Mouse (Mus musculus) left cerebral cortex, postnatal 14 days (tissue): ENCODE results near the gene Defb45. TPM values are rescaled to one million over a fixed set of nuclear protein-coding genes. Genes with fewer than 3 reads are reported as not detected.

ENCODE experiments used
- DNase-seq, 2 experiments: peaks; one replicate each; pipeline ENCODE4 v3.0.0; 2021 to 2022; ENCODE audit warnings: low spot score in 2 of 2, mixed read lengths in 1 of 2
- intact Hi-C: fragments of 180-260 bp; cut with DNase I; formaldehyde crosslinking; loops from one replicate; pipeline ENCODE4 v1.15.1; 2025
- total RNA-seq, 2 experiments: library from RNA; stranded (reverse); gene quantifications; 2 replicates each; pipeline ENCODE4 v1.2.3; 2021

The Defb45 gene
- total RNA-seq, 2 experiments from 2014 or later = not detected

DNA sequence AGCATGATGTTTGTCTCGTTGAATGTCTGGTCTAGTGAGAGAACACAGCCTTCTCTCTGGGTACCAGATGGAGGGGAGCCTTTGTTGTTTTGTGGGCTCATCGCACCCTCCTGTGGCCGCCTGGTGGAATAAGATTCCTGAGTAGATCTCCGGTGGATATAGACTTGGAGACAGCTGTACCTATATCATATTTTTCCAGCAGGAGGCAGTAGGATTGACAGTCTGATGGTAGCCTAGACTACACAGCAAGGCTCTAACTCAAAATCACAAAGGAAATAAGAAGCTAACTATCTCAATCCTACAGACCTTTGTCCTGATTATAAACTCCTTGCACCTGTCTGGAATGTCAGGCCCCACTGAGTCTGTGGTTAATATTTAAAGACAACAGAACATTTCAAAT, 54.5 kb downstream of the Defb45 start:
- intact Hi-C loops = loop anchor here (1.0 to 5.0 kb wide), 2 partner anchors 74 to 92 kb away; no protein-coding TSS in a partner anchor
- DNase-seq = peak; percentile 77 to 86

DNA sequence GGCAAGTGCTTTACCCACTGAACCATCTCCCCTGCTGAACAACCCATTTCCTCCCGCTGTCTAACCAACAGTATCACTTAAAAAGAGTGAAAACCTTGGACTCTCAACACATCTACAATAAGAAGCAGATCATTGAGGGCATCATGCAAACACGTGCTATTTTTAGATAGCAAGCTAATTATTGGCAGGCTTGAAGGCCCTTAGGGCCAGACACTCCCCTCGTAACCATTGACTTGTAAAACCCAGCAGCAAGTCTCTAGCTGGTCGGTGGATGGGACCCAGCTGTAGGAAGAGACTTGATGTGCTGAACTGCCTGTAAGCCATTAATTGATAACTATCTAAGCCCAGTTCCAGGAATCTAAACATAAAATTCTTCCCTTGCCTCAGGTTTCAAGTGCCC, 55.7 kb downstream of the Defb45 start:
- intact Hi-C loops = loop anchor here (5.0 kb wide), 1 partner anchor 91 kb away; no protein-coding TSS in a partner anchor
- no peak for DNase-seq

Other genes starting within 250 kb of the Defb45 start
- gene Nrsn2, start 222.8 kb downstream of the Defb45 start, total RNA-seq = 10 to 100 TPM; 38.3 to 57.6 TPM
- 10 to 100 TPM; 17.9 to 22.0 TPM for gene Sox12, start 201.3 kb downstream of the Defb45 start, total RNA-seq
- 10 to 100 TPM in 1 of 2 experiments, 1 to 10 TPM in 1; 8.7 to 11.9 TPM for gene Zcchc3, start 184.4 kb downstream of the Defb45 start, total RNA-seq
- gene 6820408C15Rik, start 183.8 kb downstream of the Defb45 start, total RNA-seq = 1 to 10 TPM; 3.1 to 3.3 TPM
- gene Defb23, start 134.8 kb downstream of the Defb45 start, total RNA-seq = not detected
- not detected for gene Defb20, start 122.3 kb downstream of the Defb45 start, total RNA-seq
- not detected for gene Defb22, start 109.3 kb downstream of the Defb45 start, total RNA-seq
- gene Defb26, start 87.7 kb downstream of the Defb45 start, total RNA-seq = not detected
- gene Defb28, start 81.1 kb downstream of the Defb45 start, total RNA-seq = not detected
- gene Defb29, start 59.3 kb downstream of the Defb45 start, total RNA-seq = not detected
- not detected for gene Gm17416, start 30.1 kb downstream of the Defb45 start, total RNA-seq
- not detected for gene Defb21, start 26.7 kb downstream of the Defb45 start, total RNA-seq
- not detected for gene Defb19, start 19.1 kb downstream of the Defb45 start, total RNA-seq
- gene Defb36, start 4.9 kb upstream of the Defb45 start, total RNA-seq = not detected
- not detected for gene Defb25, start 23.7 kb upstream of the Defb45 start, total RNA-seq
- under 1 TPM; 0.90 to 0.99 TPM for gene Rem1, start 27.6 kb upstream of the Defb45 start, total RNA-seq
- gene H13, start 70.1 kb upstream of the Defb45 start, total RNA-seq = 10 to 100 TPM; 90.8 to 90.9 TPM
- 10 to 100 TPM; 17.9 to 20.4 TPM for gene Mcts2, start 87.6 kb upstream of the Defb45 start, total RNA-seq
- gene Id1, start 136.9 kb upstream of the Defb45 start, total RNA-seq = 10 to 100 TPM; 19.5 to 26.4 TPM
- 1 to 10 TPM; 2.3 to 2.8 TPM for gene Cox4i2, start 154.8 kb upstream of the Defb45 start, total RNA-seq
- gene Bcl2l1, start 232.3 kb upstream of the Defb45 start, total RNA-seq = 100 to 1,000 TPM; 120 to 127 TPM
- gene Tpx2, start 248.6 kb upstream of the Defb45 start, total RNA-seq = 1 to 10 TPM; 2.6 to 3.0 TPM